Mouse (Mus musculus): ENCODE measurements around the gene Setdb2.
"Not testable (repeated sequence)": the region's sequence is repeated elsewhere in the genome, so short reads cannot be mapped to it uniquely, and the experiment has no call there.

Gene Setdb2

DNA sequence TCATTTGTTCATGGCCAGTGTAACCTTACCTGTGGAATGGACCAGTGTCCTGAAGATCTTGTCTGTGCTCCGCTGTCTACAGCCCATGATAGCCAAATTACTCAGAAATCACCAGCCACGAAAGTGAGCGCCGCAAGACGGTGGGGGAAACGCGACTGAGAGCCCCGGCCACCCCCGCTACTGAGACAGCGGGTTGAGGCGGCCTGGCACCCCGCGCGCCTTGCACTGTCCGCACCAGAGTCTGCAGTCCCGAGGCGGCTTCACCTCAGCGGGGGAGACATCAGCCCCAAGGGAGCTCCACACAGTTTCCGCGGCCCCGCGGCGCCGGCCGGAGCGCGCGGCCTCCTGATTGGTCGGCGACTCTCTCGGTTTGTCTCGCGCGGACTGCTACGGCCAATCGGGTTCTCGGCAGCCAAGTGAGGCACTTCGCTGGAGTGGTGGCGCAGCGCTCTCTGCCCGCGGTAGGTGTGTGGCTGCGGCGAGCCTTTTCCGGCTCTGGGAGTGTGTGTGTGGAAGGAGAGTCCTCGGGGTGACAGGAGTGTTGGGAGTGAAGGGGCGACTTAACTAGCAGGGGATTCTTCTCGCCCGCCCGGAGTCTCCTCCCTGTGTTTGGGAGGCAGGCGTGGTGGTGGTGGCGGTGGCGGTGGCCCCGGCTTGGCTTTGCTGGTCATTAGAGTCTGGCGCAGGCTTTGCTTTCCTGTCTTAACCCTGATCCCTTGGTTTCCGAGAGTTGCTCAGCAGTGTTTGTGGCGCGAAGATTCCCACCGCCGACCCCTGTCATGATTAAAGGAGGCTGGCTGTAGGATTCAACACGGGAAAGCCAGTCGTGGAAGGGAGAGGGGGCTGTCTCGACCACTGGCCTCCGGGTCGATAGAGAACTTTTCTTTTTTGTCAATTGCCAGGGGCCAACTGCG, at the start of gene Setdb2, which contains the start of gene Cab39l:
Gene Setdb2 (minus strand): TSS at position 327 of the 914 bp plus-strand sequence.
Gene Cab39l (plus strand): TSS at position 415 of the 914 bp plus-strand sequence.
- DNase-seq (ENCODE audit: low read depth, low spot score): peak; percentile 91

DNA sequence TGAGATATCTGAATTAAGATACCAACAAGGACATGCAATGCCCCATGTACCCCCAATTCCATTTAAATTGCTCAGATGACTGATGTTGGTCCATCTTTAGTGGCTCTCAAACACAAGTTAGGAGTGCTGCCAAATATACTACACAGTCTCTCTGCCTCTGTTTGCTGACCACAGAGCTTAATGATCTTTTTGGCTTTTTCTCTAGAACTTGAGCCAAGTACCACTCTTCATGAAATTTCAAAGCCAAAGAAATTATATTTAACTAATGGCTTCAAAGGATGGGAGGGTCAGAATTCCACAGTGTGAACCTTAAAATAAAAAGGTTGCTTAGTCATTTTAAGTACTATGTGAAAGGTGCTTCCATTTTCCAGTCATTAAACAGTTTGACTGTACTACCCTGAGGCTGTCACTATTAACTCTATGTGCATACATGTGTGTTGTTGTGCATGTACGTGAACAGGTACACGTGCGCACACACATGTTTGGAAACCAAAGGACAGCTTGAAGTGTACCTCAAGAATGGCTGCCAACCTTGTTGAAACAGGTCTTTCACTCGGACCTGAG, 44.6 kb upstream of the Setdb2 start:
- DNase-seq (ENCODE audit: low read depth, low spot score): no peak

GRCm38 (mm10) chr14:59478699-59479098, 38.0 kb upstream of the Setdb2 start:
- no peak for DNase-seq (ENCODE audit: low read depth, low spot score)

GRCm38 (mm10) chr14:59470781-59471180, 30.1 kb upstream of the Setdb2 start:
- no peak for DNase-seq (ENCODE audit: low read depth, low spot score)

GRCm38 (mm10) chr14:59467798-59468197, 27.1 kb upstream of the Setdb2 start:
- DNase-seq (ENCODE audit: low read depth, low spot score): peak; percentile 30

DNA sequence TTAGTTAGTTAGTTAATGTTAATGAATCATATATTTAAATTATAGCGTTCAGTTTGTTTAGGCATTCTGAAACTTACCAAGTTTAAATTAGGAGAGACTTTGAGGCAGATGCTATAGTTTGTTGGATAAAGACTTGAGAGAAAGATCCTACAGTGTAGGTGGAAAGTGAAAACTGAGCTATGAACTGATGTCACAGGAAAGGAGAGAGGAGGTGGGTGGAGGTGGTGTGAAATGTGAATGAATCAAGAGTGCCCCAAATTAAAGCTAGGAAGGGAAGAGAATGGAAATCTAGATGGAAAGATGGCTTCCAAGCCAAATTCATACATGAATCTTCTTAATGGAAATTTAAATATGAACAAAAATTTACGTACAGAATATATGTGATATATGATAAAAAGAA, 25.8 kb upstream of the Setdb2 start:
- no peak for DNase-seq (ENCODE audit: low read depth, low spot score)

- no peak for DNase-seq (ENCODE audit: low read depth, low spot score)
Observed at GRCm38 (mm10) chr14:59447981-59448380, 7.3 kb upstream of the Setdb2 start.

GRCm38 (mm10) chr14:59445421-59445820, 4.7 kb upstream of the Setdb2 start:
- DNase-seq (ENCODE audit: low read depth, low spot score): no peak

- DNase-seq (ENCODE audit: low read depth, low spot score): no peak
Observed at GRCm38 (mm10) chr14:59441472-59441805, 755 bp upstream of the Setdb2 start.

GRCm38 (mm10) chr14:59440039-59440438, 645 bp downstream of the Setdb2 start:
- DNase-seq (ENCODE audit: low read depth, low spot score): no peak

- no peak for DNase-seq (ENCODE audit: low read depth, low spot score)
Observed at GRCm38 (mm10) chr14:59438505-59438904, 2.2 kb downstream of the Setdb2 start.

GRCm38 (mm10) chr14:59437398-59437797, 3.3 kb downstream of the Setdb2 start:
- no peak for DNase-seq (ENCODE audit: low read depth, low spot score)

- no peak for DNase-seq (ENCODE audit: low read depth, low spot score)
Observed at GRCm38 (mm10) chr14:59435206-59435605, 5.5 kb downstream of the Setdb2 start.

DNA sequence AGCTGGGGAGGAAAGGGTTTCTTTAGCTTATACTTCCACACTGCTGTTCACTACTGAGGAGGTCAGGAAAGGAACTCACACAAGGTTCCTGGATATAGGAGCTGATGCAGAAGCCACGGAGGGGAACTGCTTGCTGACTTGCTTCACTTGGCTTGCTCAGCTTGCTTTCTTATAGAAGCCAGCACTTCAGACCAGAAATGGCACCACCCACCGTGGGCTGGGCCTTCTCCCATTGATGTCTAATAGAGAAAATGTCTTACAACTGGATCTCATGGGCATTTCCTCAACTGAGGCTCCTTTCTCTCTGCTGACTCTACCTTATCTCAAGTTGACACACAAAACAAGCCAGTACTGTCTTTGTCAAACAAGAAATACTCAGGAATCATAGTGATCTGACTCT, 6.8 kb downstream of the Setdb2 start:
- no peak for DNase-seq (ENCODE audit: low read depth, low spot score)

GRCm38 (mm10) chr14:59430556-59430955, 10.1 kb downstream of the Setdb2 start:
- no peak for DNase-seq (ENCODE audit: low read depth, low spot score)

DNA sequence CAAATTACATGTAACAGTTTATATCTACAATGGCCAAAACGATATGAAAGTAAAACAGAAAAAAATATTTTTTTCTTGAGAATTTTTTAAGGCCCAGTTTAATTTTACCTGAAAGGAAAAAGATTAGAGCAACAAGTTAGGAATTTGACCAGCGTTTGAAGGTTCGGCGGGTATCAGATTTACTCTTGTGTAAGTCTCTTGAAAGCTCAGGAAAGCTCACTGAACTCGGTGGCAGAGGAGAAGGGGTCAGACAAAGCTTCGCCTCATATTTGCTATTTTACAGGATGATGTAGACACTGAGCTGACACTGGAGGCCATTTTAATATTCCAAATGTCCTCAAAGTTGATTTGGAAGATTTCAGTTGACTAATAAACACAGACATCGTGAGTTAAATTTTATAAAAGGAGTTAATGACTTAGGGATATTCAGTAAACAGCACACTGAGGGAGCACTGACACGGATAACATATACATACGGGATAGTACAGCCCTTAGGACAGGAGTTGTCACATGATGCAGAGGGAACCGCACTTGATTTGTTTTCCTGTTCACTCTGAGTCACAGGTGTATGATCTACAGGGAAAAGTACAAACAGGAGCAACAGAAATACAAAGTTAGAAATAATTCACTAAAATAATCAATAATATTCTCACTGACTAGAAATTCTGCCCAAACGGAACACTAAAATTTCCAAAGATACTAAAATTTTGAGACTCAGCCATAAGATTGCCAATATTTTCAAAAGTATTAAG, 17.6 kb downstream of the Setdb2 start:
- no peak for DNase-seq (ENCODE audit: low read depth, low spot score)

DNA sequence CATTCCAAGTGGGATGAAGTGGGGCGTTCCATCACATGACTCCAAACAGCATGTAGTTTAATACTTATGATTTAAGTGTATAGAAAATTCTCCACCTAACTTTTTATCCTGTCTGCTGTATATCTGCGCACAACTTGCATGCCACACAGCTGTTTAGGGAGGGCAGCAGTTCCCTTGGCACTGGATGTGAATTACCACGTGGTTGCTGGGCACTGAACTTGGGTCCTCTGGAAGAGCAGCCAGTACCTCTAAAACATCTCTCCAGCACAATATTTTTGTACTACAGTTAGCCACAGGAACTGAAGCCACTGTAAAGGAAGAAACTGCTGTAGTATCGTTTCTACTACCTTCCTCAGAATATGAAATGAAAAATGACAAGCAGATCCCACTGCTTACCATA, 22.5 kb downstream of the Setdb2 start:
- DNase-seq (ENCODE audit: low read depth, low spot score): no peak

- DNase-seq (ENCODE audit: low read depth, low spot score): not testable (repeated sequence)
Observed at GRCm38 (mm10) chr14:59414979-59415378, 25.7 kb downstream of the Setdb2 start.

DNA sequence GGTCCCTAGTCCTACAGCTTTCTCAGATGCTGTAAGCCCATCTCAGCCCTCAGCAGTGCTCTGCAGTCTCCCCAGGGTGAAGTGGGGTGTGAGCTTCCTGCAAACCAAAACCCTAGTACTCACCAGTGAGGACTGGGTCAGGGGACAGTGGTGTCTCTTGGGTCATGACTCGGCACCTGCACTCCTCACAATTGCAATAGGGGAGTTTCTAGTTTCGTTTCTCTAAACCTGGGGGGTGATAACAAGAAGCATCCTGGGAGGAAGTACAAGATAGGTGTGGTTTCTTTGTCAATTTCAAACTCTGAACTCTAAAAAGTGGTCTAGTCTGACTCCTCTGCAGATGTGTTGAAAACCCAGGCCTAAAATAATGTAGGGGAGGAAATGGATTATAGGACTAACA, 43.7 kb downstream of the Setdb2 start:
- no peak for DNase-seq (ENCODE audit: low read depth, low spot score)

DNA sequence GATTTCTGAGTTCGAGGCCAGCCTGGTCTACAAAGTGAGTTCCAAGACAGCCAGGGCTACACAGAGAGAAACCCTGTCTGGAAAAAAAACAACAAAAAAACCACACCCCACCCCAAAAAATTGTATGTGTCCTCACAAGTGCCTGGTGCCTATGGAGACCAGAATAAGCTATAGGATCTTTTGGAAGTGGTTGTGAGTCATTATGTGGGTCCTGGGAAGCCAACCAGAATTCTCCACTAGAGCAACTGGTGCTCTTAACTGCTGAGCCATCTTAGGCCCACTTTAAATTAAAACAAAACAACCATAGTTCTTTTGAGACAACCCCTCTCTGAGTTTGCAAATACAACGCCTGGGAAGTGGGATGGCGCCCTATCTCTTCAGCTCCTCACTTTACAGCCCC, 45.4 kb downstream of the Setdb2 start, which contains the start of gene Phf11c:
Gene Phf11c (minus strand): TSS at position 101 of the 400 bp plus-strand sequence.
- no peak for DNase-seq (ENCODE audit: low read depth, low spot score)

DNA sequence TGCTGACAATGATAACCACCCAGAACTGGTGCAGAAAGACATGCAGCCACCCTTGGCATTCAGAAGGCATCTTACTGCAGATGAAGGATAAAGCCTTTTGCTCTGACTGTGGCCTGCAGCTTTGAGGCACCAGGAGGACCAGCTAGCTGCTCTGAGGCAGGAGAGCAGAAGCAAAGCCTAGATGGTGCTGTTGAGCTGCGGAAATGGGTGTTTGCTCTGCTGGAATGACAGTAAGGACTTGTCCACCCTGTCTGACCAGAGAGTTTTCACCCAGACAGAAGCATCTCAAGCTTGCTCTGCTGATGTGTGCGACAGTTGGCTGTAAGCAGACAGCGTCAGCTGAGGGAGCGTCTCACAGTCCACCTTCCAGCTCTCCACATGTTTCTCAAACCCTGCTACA, 50.5 kb downstream of the Setdb2 start:
- DNase-seq (ENCODE audit: low read depth, low spot score): not testable (repeated sequence)

DNA sequence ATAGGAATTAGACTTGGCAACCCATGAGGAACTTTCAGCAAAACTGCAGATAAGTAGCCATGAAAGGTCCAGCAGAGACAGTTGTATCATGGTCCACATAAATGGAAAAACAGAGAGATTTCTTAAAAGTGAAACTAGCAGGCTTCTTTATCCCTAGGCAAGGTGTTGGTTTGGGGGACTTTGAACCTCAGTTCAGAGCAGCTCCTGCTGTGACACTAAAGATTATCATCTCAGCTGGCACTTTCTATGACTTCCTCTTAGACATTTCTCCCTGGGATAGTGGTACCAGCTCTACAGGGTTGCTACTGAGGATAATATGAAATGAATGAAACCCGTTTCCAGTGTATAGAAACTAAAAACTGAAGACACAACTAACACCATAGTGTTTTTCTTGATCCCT, 51.2 kb downstream of the Setdb2 start:
- no peak for DNase-seq (ENCODE audit: low read depth, low spot score)

All from ES-CJ7 (cell line).